Mouse (Mus musculus): ENCODE measurements around the gene Mesp1.

GRCm38 (mm10) chr7:79792635-79793421 lies 760 bp downstream of the Mesp1 start:
- TF ChIP-seq SMC3 (IDR thresholded peaks at IDR 0.05; ENCODE audit: low read depth, low read length) (0 out of 2 replicates have a peak, but pooled peaks have one; percentile 13), EP300 (IDR thresholded peaks at IDR 0.05; ENCODE audit: low read depth in 1 of 2, low read length in 2 of 2) (no peak), POLR2A (IDR thresholded peaks at IDR 0.05; ENCODE audit: control insufficient read depth in 1 of 2, insufficient read depth in 1 of 2, low read depth in 1 of 2, low read length in 2 of 2, poor library complexity in 1 of 2) (no peak)
